Mouse (Mus musculus) ES-E14 (cell line): ENCODE data around the gene Ttll8. TPM values are rescaled to one million over a fixed set of nuclear protein-coding genes. Genes with fewer than 3 reads are reported as not detected.

ENCODE experiments used
- DNase-seq: peaks from one replicate; pipeline ENCODE4 v3.0.0-alpha.2; 2013; ENCODE audit warnings: low read depth, low spot score
- H3K27ac ChIP-seq: 2 replicates; pipeline ENCODE4 v1.5.1; 2012; ENCODE audit warnings: low read depth, mild to moderate bottlenecking, low read length, moderate library complexity, mixed read lengths; ENCODE audit not compliant: poor library complexity, insufficient read depth, severe bottlenecking
- H3K36me3 ChIP-seq: 2 replicates; pipeline ENCODE4 v1.6.1; 2012; ENCODE audit warnings: mild to moderate bottlenecking, low read length, moderate library complexity, mixed read lengths; ENCODE audit not compliant: control insufficient read depth, poor library complexity, insufficient read depth, severe bottlenecking
- H3K4me1 ChIP-seq, 2 experiments: fragments of 150-350 bp in 1 of 2; sonication (generic) in 1 of 2; 2 replicates each; pipeline ENCODE4 v1.6.1; 2012; ENCODE audit warnings: low read length in 2 of 2, mild to moderate bottlenecking in 1 of 2, mixed read lengths in 1 of 2; ENCODE audit not compliant: control insufficient read depth in 2 of 2, insufficient read depth in 2 of 2, poor library complexity in 1 of 2
- H3K4me3 ChIP-seq, 2 experiments: fragments of 150-350 bp in 1 of 2; sonication (generic) in 1 of 2; 2 replicates each; pipeline ENCODE4 v1.5.1; 2012; ENCODE audit warnings: low read length in 2 of 2, low read depth in 1 of 2, mild to moderate bottlenecking in 1 of 2, mixed read lengths in 1 of 2; ENCODE audit not compliant: insufficient read depth in 1 of 2, poor library complexity in 1 of 2, severe bottlenecking in 1 of 2
- H3K9ac ChIP-seq: 2 replicates; pipeline ENCODE4 v1.6.1; 2012; ENCODE audit warnings: low read depth, mild to moderate bottlenecking, low read length, mixed read lengths; ENCODE audit not compliant: poor library complexity, insufficient read depth, severe bottlenecking
- H3K9me3 ChIP-seq: fragments of 150-350 bp; sonication (generic); 2 replicates; pipeline ENCODE4 v1.6.1; 2012; ENCODE audit warnings: low read depth, mild to moderate bottlenecking, low read length; ENCODE audit not compliant: control insufficient read depth, insufficient read depth
- CHD2 ChIP-seq: IDR thresholded peaks from 2 replicates; pipeline ENCODE4 v1.6.1; 2014; ENCODE audit warnings: mild to moderate bottlenecking, low read depth, low read length, inconsistent platforms
- HCFC1 ChIP-seq: IDR thresholded peaks from 2 replicates; pipeline ENCODE4 v1.6.1; 2012; ENCODE audit warnings: low read length, inconsistent platforms, borderline replicate concordance; ENCODE audit not compliant: insufficient read depth
- MAFK ChIP-seq: IDR thresholded peaks from 2 replicates; pipeline ENCODE4 v1.6.1; 2014; ENCODE audit warnings: mild to moderate bottlenecking, low read depth, low read length, inconsistent platforms; ENCODE audit not compliant: insufficient read depth
- ZC3H11A ChIP-seq: IDR thresholded peaks from 2 replicates; pipeline ENCODE4 v1.6.1; 2012; ENCODE audit warnings: low read depth, mild to moderate bottlenecking, inconsistent platforms, low read length, borderline replicate concordance
- ZNF384 ChIP-seq: IDR thresholded peaks from 2 replicates; pipeline ENCODE4 v1.6.1; 2012; ENCODE audit warnings: low read depth, low read length, inconsistent platforms
- in situ Hi-C, 2 experiments: fragments of 600-800 bp; cut with MboI; formaldehyde crosslinking; loops; one replicate each; pipeline ENCODE4 v1.15.1; 2025; ENCODE audit warnings: low sequenced_read_pairs in 2 of 2, inconsistent platforms in 1 of 2; ENCODE audit not compliant: unreplicated experiment in 2 of 2
- total RNA-seq: library from RNA; depleted of rRNA; stranded (reverse); fragments of 300-350 nt; gene quantifications from 2 replicates; pipeline ENCODE4 v1.2.3, GENCODE M21; 2012

Ttll8 gene
- total RNA-seq, 1 experiment: 0.13 TPM

DNA sequence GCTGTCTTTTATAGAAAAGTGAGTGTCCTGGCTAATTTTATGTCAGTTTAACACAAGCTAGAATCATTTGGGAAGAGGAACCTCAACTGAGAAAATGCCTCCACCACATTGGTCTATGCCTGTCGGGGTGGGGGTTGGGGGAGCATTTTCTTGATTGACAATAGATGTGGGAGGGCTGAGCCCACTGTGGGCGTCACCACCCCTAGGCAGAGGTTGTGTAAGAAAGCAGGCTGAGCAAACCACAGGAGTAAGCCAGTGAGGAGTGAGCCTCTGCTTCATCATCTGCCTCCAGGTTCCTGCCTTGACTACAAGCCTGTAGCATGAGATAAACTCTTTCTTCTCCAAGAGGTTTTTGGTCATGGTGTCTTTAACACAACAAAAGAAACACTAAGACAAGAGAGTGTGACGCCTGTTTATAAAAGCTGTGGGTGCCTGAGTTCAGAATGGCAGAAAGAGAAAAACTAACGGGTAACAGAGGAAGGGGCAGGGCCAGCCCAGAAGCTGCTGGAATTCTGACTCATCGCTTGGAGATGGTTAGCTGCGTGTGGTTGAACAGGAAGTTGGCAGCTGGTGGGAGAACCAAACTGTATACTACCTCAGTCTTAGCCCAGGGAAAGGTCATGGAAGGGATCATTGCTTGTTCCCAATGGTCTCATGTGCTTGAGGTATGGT, 17.5 kb downstream of the Ttll8 start:
- H3K9me3 ChIP-seq: no peaks in the 10 kb centered on the region
- no peak for DNase-seq
- TF ChIP-seq MAFK (no peak), ZC3H11A (no peak), ZNF384 (no peak), HCFC1 (no peak), CHD2 (no peak)
- no peaks in the 10 kb centered on the region for H3K36me3 ChIP-seq
- no peak overlapping the region for H3K27ac ChIP-seq
- no peak overlapping the region for H3K9ac ChIP-seq
- H3K4me1 ChIP-seq: peaks cover 4 to 7% of the 10 kb centered on the region in 2 experiments; a peak in 2 of 4 replicates
- H3K4me3 ChIP-seq: no peak overlapping the region
- in situ Hi-C loops: no loop called here

DNA sequence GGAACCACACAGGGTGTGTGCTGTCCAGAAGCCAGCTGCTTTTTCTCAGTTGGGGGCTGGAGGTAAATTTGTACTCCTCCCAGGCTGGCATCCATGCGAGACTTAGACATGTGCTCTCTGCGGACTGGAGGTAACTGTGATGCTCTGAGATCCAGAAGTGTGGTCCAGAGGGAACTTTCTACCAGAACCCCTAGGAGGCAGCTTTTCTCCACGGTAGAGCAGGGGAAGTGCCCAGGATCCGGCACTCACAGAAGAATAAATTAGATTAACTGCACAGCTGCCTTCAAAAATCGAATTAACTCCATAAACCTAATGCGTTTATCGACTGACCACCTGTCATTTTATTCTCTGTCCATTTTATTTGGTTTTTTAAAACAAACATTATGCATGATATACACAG, 20.1 kb downstream of the Ttll8 start:
- no peak for DNase-seq
- H3K4me3 ChIP-seq: no peak overlapping the region

GRCm38 (mm10) chr15:88932667-88933066, 21.6 kb downstream of the Ttll8 start:
- in situ Hi-C loops: no loop called here

More for the DNA sequence above, 20.1 kb downstream of the Ttll8 start:
- H3K4me1 ChIP-seq: no peaks in the 10 kb centered on the region
- no peak overlapping the region; the same call in 1 of the 2 replicates for H3K27ac ChIP-seq
- in situ Hi-C loops: no loop called here
- H3K9me3 ChIP-seq: no peaks in the 10 kb centered on the region
- TF ChIP-seq HCFC1: no peak
- no peak overlapping the region for H3K9ac ChIP-seq
- H3K36me3 ChIP-seq: no peaks in the 10 kb centered on the region

GRCm38 (mm10) chr15:88921992-88922310, 32.3 kb downstream of the Ttll8 start:
- no peak overlapping the region for H3K4me3 ChIP-seq
- no peak for TF ChIP-seq MAFK
- TF ChIP-seq ZC3H11A: no peak
- no peak for TF ChIP-seq CHD2
- no peak for TF ChIP-seq ZNF384
- TF ChIP-seq HCFC1: no peak
- H3K9ac ChIP-seq: no peak overlapping the region
- no peaks in the 10 kb centered on the region for H3K9me3 ChIP-seq
- H3K4me1 ChIP-seq: peaks cover 4 to 7% of the 10 kb centered on the region in 2 experiments; a peak in 3 of 4 replicates
- H3K27ac ChIP-seq: no peak overlapping the region
- in situ Hi-C loops: loop anchor here (5.0 to 10.0 kb wide), 2 partner anchors 95 to 97 kb away; no protein-coding TSS in a partner anchor
- no peaks in the 10 kb centered on the region for H3K36me3 ChIP-seq
- no peak for DNase-seq

More at GRCm38 (mm10) chr15:88932667-88933066, 21.6 kb downstream of the Ttll8 start:
- no peak overlapping the region for H3K4me3 ChIP-seq
- no peak for DNase-seq
- no peak for TF ChIP-seq HCFC1
- no peak for TF ChIP-seq CHD2
- no peak for TF ChIP-seq ZC3H11A
- no peak for TF ChIP-seq MAFK
- no peak for TF ChIP-seq ZNF384
- no peaks in the 10 kb centered on the region for H3K9me3 ChIP-seq
- no peaks in the 10 kb centered on the region for H3K36me3 ChIP-seq
- H3K4me1 ChIP-seq: no peaks in the 10 kb centered on the region
- no peak overlapping the region for H3K27ac ChIP-seq
- no peak overlapping the region for H3K9ac ChIP-seq
